Mouse (Mus musculus) heart, adult 2 months (tissue): ENCODE measurements around the gene Gzma.

Experiments used
- CTCF ChIP-seq: fragments of 200-600 bp; IDR thresholded peaks from 2 replicates; pipeline ENCODE4 v1.8.1; 2022; ENCODE audit warnings: antibody characterized with exemption, mild to moderate bottlenecking, moderate library complexity
- EP300 ChIP-seq: fragments of 200-500 bp; IDR thresholded peaks from 2 replicates; pipeline ENCODE4 v1.6.1; 2011; ENCODE audit warnings: low read depth, low read length, control low read depth; ENCODE audit not compliant: insufficient read depth

DNA sequence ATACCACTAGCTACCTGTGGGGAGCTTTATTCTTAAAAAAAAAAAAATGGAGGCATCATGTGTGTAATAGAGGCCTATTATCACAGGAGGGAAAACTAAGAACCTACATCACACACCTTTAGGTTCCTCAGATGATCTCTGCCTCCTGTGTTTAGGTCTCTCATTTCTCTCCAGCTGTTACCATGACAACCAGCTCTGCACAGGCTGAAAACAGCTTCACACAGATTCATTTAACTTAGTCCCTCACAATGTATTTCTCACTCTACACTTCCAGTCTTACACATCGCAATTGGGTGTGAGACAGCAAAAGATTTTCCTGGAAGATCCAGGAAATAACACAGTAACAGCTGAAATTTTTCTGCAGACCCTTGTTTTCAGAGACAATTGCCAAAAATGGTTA, 29.2 kb upstream of the Gzma start:
- TF ChIP-seq EP300 (no peak), CTCF (no peak)
